Mouse (Mus musculus) kidney, postnatal 25 days (tissue): ENCODE measurements around the gene Isl1.

ENCODE experiments used
- DNase-seq, 2 experiments: peaks; one replicate each; pipeline ENCODE4 v3.0.0; 2021; ENCODE audit warnings: mixed read lengths in 2 of 2

Gene Isl1

DNA sequence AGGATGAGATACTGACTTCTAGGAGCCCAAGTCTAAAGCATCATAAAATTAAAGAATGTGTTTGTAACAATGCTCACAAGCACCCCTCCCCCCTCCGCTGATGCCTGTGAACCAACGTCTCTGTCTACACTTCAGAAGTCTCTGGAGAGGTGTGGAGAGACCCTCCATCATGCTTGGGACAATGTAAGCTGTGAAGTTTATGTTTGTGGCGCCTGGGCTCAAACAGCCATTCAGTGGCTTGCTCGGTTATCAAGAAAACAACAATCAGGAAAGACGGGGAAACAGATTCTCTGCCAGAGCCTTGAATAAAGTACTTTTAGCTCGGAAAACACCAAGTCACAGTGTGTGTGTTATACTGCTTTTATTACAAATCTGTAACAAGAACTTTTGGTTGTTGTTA is 14.8 kb downstream of the Isl1 start:
- DNase-seq = no peak

DNA sequence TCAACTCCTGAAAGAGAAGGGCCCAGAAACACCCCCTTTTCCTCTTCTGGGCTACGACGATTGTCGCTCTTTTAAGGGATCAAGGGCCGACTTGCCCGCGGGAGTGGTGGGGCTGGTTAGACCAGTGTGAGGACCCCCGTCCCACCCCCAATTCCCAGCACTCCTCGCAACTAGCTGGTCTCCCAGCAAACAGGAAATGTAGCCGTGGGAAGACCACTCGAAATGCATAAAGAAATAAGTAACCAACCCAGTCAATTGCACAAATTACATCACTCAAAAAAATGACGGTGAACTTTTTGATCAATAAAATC is 15.4 kb downstream of the Isl1 start:
- DNase-seq = no peak

DNA sequence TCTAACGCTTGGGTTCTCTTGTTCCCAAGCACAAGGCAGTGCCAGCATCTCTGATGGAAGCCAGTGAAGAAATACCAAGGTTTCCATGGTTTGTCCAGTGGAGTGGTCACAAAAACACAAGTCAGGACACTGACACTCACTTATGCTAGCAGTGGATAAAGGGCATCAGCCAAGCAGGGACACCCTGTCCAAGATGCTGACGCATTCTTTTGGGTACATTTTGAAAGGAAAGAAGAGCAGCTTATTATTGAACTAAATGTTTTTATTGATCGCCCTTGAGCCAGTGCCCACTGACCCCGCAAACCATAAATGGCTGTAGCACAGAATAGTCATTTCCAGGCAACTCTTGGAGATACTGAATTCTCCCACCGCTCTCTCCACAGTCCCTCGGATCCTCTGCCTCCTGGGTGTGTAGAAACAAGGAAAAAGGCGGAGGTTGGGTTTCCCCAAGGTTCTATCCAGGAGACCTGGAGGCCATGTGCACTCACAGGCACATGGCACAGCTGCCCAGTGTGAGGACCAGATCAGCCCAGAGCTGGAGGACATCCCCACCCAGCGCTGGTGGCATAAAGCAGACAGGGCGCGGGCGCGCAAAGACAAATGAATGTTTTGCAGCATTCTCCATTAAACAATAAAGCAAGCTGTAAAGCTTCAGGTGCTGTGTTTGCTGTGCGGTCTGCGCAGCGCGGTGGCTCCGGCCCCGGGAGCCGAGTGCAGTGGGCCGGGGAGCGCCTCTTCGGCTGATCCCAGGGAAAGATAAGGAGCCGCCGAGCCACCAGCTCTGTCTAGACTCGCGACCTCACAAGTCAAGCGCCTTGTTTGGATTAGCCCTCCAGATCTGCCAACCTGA is 16.0 kb downstream of the Isl1 start:
- peak in 1 of 2 experiments; percentile 37 for DNase-seq

DNA sequence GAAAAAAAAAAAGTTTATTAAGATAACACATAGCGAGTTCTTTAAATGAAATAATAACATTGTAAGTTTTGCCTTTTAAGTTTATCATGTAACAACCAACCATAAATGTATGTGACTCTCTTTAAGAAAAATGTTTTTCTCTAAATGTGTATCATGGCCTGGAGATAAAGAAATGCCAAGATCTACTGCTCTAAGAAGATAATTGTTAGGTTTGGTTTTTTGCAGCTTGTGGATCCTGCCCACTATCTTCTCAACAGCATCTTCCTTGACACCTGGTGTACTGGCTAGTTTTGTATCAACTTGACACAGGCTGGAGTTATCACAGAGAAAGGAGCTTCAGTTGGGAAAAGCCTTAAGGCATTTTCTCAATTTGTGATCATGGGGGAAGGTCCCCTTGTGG is 19.8 kb downstream of the Isl1 start:
- DNase-seq = no peak

DNA sequence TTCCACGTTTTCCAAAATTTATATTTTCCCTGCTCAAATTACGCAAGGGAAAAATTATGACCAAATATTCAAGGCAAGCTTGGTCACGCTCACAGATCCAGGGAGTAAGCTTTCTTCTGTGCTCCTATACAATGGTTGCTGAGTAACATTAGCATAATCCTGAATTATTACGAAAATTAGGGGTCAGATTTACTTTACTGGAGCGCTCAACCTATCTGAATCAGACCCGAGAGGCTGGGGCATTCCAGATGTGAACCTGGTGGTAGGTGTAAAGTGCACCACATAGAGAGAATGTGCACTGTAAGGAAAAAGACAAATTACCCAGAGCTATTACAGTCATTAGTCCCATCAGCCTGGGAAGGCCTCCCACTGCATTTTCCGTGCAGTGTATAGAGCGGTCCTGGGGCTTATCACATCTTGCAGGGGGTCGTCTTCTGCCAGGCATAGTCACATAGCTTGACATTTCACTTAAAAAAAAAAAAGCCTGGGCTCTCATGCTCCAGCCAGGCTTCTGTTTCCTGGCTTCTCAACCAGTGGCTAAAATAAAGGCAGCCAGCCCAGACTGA is 30.2 kb downstream of the Isl1 start:
- DNase-seq = no peak
